Mouse (Mus musculus) 3T3-L1 (cell line): ENCODE data around the gene Nrarp.

Experiments
- DNase-seq: peaks from one replicate; pipeline ENCODE4 v3.0.0-alpha.2; 2015; ENCODE audit warnings: low read depth, low spot score

Gene Nrarp

DNA sequence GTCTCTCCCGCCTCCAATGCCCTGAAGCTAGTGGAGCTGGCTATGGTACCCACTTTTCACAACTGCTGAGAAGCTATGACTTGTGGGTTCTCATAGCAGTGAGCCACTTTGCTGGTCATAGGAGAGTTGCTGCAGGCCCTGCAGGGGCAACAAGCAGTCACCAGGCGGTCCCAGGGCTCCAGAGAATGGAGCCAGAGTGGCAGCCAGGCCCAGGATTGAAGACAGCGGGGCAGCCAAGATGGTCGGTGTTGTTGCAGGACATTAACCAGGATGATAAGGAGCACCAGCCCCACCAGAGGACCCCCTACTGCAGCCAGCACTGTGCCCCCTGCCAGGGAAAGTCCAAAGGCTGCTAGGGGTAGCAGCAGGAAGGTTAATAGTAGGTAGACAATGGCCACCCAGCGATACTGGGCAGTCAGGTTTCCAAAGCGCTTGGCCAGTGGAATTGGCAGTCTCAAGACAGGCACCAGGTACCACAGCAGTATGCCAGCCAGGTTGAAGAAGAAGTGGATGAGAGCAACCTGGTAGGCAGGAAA is 48.5 kb downstream of the Nrarp start:
- no peak for DNase-seq

DNA sequence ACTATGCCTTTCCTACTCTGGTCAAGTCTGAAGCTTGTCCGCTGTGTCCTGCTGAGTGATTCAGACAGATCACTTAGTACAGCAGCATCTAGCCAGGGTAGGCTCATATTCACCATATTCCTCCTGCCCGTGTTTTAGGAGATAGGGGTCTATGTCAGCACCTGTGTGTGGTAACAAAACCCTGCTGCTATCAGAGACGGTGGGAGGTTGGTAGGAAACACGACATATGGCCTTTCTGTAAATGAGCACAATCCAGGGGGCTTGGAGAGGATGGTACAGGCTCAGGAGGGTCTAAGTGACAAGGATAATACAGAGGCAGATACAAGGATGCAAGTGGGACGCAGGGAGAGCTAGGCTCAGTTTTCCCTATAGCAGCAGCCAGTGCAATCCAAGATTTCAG is 49.0 kb downstream of the Nrarp start:
- no peak for DNase-seq

DNA sequence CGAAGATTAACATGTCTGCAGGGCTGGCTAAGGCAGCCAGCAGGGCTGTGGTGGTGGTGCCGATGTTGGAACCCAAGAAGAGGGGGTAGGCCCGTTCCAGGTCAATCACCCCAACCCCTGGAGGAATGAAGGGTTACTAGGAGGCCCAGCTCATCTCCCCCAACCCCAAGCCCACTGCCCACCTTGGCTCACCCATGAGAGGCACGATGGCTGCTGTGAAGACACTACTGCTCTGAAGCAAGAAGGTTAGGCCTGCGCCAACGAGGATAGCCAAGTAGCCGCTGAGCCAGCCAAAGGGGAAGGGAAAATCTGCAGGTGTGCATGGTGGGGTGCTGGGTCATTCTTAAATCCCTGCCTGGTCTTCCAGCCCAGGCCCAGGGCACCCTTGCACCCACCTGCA is 50.0 kb downstream of the Nrarp start:
- DNase-seq = no peak

DNA sequence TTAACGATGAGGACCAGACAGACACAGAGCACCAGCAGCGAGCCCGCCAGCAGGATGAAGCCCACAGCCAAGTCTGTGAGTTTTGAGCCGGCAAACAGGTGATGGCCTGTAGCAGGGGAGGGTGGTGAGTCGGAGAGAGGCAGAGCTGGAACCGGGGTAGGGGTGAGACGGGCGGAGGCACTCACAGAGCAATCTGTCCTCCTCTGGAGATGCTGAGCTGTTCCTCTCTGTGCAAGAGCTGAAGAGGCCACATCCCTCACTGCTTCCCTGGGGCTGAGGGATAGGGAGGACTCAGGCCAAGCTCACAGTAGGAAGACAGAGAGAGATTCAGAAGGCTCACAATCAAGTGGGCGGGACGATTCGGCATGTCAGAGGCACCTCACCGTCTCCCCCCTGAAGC is 50.5 kb downstream of the Nrarp start:
- no peak for DNase-seq
